Mouse (Mus musculus) kidney, adult 9 months (tissue): ENCODE results near the gene Pald1.

Experiments used
- DNase-seq: peaks from one replicate; pipeline ENCODE4 v3.0.0; 2022

The Pald1 gene

DNA sequence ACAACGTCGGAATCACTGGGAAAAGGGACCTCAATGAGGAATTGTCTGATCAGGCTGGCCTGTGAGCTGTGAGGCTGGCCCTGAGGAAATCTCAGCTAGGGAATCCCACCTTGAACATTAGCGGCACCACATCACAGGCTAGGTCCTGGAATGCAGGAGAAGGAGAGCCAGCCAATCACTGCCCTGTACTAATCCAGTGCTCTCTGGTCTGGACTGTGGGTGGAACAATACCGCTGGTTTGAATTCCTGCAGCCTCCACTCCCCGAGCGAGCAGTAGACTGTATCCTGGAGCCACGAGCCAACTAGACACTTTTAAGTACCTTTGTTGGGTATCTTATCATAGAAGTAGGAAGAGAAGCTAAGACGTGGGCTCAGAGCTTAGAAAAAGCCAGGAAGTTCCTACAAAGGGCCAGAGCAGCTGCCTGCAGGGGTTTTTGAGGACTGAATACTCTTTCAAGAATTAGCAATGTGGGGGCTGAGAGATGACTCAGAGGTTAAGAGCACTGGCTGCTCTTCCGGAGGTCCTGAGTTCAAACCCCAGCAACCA lies 57.5 kb downstream of the Pald1 start:
- no peak for DNase-seq

DNA sequence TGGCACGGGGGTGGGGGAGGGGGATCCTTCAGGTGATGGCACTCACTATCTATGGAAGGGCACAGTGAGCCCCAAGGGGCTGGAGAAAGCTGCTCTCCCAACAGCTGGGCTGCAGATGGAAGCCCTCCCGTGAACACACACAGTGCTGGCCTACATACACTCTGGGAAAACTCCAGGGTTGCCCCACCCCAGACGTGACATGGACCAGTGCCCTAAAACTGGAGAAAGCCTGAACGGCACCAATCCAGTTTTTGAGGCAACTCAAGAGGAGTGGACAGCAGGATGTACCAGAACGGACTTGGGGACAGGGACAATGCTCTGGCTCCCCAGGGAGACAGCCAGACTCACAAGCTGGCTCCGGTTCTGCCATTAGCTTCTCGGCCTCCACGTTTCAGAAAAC lies 58.6 kb downstream of the Pald1 start:
- DNase-seq, result no peak

DNA sequence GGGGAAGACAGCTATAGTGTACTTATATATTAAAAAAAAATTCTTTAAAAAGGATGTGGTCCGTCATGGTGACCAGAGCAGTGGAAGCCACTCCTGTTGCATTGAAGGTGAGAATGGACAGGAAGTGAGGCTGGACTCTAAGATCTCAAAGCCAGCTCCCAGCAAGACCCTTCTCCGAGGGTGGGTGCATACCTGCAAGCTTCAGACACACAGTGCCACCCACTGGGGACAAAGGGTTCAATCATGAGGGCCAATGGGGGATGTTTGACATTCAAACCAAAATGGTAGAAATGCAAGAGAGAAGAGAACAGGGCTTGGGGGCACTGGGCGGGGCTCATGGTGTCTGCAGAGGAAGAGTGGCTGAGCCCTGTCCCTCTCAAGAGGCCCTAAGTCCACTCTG lies 64.8 kb downstream of the Pald1 start:
- DNase-seq, result no peak

DNA sequence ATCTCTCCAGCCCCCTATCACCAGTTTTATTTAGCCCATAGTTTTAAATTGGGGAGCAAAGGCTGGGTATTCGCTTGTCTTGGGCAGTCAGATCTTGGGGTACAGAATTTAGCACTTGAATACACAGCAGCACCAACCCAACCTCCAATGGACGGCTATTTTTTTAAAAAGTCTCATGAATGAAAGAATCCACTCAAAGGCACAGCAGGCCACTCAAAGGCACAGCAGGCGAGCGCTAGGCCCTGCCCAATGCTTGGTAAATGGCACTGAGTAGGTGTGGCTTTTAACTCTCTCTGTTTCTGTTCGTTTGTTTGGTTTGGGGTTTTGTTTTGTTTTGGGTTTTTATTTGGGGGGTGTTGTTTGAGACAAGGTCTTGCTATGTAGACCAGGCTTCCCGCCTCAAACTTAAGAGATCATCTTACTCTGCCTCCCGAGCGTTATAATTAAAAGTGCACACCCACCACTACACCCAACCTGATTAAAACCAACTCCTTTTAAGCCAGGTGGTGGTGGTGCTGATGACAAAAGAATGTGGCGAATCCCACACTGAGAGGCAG lies 67.9 kb downstream of the Pald1 start:
- DNase-seq, result no peak

DNA sequence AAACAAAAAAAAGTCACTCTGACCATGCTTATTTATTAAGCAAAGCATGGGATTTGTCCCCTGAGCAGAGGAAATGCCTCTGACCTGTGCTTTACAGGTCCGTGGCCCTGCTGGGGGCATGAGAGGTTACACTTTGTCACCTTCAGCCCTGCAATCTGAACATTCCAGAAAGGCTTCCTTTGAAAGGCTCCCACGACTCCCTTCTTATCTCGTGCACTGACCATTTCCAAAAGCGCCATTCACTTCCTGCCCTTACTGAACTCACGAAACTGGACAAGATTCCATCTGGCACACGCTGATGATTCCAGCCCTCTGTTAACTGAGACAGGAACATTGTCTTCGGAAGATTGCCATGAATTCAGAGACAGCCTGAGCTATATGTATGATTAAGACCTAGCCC lies 69.6 kb downstream of the Pald1 start:
- peak; percentile 29 for DNase-seq

DNA sequence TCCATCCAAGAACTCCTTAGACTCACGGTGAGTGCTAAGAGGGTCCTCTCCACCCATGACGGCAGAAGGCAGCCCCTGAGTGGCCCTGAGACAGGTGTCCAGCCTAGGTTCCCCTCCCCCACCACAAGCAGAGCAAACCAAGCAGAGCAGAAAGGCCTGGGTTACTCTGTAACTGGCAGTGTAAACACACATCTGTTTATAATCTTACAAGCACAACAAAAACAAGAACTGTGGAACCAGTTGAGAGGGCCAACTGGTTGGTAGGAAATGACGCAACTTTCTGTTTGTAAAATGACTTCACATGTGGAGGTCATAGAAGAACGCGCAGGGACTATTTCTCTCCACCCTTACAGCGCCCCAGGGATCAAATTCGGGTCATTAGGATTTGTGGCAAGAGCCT lies 70.6 kb downstream of the Pald1 start:
- DNase-seq, result peak; percentile 38

DNA sequence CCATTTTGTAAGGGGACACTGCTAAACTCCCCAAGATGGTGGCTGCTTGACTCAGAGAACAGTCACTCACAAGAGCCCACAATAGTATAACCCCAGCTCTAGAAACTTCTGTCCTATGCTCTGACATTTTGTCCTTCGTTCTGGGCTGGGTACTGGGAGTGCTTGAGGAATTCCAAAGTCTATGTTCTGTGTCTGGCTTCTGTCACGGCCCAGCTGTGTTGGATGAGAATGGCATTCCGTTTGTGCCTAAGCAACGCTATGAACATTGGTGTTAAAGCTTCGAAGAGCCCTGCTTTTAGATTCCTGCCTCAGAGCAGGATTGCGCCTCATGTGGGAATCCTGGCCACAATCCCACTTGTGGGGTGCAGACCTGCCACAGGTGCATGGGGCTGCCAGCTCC lies 71.2 kb downstream of the Pald1 start:
- DNase-seq, result peak; percentile 40

DNA sequence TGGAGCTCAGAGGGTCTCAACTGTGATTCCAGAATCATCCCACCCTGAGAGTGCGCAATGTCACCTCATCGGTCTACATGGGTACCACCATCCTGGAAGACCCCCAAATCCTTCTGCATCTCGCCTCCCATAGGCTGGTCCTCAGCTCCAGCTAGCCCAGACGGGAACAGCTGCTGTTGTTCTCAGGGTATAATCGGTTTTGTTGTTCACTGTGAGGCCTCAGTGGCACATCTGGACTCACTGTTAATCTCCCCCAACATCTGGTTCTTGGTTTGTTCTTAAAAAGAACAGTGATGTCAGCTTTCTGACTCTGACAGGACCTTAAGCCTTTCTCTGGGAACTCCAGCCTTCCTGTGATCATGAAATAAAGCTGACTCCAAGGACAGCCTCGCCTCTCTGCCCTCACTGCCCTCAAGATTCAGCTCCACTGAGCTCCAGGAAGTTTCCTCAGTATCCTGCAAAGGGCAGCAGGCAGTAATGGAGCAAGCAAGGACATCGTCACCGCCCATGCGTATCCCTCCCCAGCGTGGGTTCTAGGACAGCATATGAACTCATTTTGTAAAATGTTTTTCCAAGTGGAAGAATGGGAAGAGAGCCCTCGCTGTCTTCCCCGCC lies 74.5 kb downstream of the Pald1 start:
- DNase-seq, result peak; percentile 33

DNA sequence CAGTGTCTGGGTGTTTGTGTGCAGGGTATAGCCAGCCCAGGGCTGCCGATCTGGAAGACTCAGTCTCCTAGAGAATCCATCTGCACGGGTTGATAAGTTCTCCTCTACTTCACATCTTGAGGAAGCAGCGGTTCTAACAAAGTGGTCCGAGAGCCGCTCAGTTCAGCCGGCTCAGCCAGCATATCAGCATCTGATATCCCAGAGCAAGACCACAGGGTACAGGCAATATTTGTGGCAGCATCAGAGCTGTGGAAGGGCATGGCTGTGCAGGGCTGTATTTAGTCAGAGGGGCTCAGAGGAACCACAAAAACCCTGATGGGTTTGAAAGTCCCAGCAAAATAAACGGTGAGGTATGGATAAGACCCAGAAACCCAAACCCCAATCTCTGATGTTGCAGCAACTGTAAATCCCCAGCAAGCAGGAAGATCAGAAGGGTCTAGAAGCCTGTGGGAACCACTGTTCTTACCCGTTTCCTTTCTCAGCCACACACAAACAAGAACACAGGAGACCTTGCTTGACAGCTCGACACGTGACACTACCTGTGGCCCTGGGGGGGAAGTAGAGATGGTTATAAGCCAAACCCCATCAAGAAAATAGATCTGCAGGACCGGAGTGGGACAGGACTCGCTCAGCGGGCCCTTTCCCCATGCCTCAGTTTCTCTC lies 77.3 kb downstream of the Pald1 start:
- DNase-seq, result no peak

DNA sequence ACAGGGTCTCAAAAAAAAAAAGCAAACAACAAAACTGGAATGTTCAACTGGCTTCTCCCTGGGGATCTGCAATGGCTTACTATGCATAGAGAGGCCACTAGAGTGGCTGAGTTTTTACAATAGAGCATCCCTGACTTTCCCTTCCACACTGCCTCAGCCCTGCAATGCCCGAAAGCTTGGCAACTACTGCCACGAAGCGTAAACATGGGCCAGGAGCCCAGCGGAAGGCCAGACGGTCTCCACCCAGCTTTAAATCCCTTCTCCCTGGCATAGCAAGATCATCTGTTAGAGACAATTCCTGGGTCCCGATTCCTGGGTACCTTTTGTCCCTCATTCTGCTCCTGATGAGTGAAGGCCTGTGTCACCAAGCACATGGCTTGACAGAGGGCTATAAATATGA lies 79.3 kb downstream of the Pald1 start:
- no peak for DNase-seq

DNA sequence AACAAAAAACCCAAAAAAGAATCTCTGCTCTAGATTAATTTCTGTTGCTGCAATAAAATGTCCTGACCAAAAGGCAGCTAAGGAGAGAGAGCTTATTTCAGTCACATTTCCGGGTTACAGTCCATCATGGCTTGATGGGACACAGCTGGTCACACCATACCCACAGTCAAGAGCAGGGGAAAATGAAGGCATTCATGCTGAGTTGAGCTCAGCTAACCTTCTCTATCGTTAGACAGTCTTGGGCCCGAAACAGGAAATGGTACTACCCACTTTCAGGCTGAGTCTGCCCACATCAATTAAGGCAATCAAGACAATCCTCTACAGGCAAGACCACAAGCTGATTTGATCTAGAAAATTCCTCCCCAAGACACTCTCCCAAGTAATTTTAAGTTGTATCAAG lies 82.3 kb downstream of the Pald1 start:
- peak; percentile 33 for DNase-seq

DNA sequence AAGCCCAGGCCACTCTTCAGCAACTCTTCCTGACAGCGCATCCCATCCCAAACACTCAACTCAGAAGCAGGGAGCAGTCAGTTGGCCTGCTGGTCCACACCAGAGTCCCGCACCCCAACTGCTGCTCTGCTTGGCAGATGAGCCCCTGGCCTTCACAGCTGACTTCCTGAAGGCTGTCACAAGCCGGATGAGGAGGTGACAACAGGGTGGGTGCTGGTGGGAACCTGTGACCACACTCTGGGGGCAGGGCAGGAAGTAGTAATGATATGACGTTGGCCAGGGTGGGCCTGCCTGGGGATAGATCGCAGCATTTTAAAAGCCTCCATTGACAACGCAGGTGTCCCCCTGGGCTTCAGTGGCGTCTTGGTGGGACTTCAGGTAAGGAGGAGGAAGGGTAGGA lies 85.9 kb downstream of the Pald1 start, which contains the start of gene Prf1:
Prf1 (plus strand) TSS at position 357 of the 400 bp plus-strand sequence.
- DNase-seq, result no peak

DNA sequence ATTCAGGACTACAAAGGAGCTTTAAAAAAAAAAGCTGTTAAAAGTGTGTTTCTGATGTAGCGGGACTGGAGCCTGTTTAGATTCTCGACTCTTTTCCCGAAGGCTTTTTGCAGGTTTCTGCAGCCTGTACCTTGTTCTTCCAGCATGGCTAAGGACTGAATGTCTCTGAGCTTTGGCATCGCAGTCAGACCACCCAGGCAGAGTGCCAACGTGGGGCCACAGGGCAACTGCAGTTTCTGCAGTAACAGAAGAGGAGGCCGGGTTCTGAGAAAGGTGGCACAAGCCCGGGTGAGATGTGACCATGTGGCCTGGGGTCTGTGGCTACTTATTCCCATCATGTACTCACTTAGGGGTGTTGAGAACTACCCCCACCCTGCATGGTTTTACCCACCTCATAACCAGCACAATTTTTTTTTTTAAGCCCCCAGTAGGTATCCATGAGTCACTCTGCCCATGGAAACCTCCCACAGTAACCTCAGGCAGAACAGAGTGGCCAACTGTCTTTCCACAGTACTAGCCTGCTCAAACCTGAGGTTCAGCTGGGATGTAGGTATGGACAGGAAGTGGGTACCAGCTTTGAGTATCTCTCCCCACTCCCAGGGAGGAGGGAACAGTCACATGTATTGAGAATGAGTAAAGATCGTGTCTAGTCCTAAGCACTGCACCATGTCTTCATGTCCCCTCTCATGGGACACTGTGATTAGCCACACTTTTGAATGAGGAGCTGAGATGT lies 86.5 kb downstream of the Pald1 start:
- DNase-seq, result no peak

DNA sequence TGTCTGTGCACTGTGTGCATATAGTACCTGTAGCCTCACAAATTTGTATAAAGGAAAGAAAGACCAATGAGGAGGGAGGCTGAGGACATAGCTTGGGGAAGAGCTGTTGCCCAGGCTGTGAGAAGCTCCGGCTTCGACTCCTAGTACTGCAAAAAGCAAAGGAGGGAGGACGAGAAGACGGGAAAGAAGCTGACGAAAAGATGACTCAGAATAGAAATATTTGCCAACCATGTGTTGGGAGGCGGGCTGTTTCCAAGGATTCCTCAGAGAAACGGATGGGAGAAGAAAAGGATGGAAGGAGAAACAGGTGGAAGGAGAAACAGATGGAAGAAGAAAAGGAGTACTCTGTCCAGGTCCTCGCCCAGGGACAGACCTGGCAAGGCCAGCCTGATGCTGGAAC lies 89.1 kb downstream of the Pald1 start:
- no peak for DNase-seq

DNA sequence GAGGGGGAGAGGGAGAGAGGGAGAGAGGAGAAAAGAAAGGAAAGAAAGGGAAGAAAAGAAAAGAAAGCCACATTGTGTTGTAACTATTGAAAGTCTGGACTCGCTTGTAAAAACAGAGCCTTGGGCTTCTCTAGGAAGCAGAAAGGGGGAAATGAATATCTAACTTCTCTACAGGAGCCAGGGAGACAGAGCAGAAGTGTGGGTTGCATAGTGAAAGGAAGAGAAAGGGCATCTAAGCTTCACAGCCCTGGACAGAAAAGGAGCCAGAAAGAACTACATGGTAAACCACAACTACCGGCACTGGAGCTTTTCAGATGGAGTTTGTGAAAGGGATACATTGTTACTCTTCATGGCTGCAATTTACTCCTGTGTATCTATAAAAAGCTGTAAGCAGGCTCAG lies 92.9 kb downstream of the Pald1 start:
- no peak for DNase-seq

DNA sequence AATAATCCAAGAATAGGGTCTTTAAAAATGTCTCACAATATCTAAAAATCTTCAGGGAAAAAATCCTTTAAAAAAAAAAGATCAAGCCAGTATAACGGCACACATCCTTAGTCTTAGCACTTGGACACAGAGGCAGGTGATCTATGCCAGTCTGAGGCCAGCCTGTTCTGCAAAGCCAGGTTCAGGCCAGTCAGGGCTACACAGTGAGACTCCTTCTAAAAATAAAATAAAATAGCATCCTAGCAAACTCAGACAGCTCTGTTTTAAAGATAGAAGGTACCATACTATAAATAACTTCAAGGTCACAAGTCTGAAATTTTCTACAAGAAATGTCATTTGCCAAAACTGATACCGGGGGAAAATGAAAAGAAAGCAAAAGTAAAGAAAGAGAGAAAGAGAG lies 93.3 kb downstream of the Pald1 start:
- DNase-seq, result no peak

DNA sequence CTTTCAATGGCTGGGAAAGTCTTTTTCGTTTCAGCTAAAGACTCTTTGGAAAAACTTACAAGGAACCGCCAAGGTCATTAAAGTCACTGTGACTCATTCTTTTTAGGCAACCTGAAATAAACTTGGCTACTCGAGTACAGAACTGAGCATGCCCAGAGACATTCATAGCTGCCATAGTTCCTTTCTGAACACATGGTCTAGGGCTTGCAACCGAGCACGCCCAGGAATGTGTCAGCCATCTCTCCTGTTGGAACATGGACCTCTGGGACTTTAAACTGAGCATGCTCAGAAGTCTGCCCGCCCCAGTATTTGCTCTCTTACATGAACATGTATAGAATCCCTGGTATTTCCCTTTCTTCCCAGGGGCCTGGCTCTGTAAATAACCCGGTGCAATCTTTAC lies 97.1 kb downstream of the Pald1 start:
- no peak for DNase-seq

DNA sequence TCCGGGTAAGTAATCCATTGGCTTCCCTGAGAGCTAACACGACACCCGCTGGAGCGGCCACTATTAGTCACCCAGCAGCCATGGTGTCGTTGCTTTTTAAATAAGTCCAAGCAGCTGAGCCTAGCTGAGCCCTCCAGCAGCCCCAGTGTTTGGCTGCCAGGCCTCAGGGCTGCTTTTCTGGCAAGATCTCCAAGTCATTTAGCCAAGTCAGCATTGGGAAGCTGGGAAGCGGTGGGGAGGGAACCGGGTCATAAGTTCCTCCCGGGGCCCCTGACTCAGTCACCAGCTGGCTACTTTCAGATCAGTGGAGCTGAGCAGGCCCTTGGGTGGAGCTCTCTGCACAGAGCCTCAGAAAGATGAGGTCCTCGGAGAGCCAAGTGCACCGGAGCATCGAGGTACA lies 98.1 kb downstream of the Pald1 start:
- DNase-seq, result peak; percentile 47

DNA sequence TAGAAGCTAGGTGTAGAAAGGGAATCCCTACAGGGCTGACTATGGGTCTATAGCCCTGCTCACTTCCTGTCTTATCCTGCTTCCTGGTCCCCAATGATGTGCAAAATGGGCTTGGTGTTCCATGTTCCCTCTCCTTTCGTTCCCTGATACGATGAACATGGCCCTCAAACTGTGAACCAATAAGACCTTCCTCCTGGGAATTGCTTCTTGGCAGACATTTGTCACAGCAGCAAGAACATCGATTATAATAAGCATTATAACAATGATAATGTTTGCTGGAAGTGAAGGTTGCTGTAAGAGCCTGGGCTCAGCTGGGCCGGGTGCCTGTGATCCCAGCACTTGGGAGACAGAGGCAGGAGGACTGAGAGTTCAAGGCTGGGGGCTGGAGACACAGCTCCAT lies 99.0 kb downstream of the Pald1 start:
- DNase-seq, result no peak

DNA sequence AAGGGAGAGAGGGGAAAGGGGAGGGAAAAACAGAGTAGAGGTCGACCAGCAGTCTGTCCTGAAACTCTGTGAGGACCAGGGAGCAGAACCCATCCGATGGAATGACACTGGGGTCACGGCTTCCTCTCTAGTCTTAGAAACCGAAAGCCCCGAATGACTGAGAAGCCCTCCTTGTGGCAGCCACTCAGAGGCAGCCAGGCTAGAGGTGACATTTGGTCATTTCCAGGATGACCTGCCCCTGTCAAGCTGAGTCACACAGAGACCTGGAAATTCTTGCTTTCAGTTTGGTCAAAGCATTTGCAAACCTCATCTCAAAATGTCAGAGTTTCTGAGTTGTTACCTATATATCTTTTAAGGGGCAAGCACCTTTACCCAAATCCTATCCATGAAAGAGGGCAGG lies 102.2 kb downstream of the Pald1 start:
- peak; percentile 15 for DNase-seq

DNA sequence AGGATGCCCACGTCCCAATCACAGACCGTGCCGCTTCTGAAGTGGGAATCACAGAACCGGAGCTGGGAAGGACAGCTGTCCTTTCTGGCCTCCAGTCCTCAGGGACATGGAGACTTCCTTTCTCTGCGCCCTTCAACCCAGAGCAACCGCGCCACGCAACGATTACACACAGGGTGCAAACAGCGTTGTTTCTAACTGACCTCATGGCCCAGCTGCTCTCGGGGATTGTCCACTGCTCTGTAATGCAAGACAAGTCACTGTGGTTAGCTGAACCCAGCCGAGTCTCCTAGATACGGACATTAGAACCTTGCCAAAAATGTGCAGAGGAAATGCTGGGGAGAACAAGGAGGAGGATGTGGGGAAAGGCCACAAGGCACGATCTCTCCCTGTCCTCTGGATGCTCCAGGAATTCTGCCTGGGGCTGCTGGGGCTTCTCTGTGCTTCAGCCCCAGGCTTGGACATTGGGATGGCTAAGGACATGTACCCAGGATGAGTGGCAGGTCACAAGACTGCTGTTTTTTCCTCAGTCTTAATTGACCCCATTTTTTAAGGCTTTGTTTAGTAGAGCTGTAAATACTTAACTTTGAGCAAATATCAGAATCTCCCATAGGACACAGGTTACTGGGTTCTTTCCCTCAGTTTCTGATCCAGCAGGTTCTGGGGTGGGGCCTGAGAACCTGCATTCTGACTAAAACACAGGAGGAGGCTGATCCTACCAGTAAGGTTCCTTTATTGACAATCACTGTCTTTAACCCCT lies 105.2 kb downstream of the Pald1 start:
- DNase-seq, result peak; percentile 69

DNA sequence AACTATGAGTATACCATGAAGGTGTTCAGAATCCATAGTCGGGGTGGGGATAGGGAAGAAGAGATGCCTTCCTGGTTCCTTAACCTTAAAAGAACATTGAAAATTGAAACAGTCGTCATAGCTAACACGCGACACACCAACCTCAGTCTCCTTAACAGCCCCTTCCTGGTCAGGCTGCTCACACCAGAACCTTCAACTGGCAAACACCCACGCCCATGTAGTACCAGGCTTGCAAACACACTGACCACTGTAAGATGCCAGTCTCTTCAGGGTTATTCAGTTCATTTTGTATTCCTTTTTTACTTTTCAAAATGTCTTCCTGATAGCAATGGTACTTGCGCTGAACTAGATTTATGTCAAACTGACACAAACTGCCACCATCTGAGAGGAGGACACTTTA lies 106.3 kb downstream of the Pald1 start:
- no peak for DNase-seq

DNA sequence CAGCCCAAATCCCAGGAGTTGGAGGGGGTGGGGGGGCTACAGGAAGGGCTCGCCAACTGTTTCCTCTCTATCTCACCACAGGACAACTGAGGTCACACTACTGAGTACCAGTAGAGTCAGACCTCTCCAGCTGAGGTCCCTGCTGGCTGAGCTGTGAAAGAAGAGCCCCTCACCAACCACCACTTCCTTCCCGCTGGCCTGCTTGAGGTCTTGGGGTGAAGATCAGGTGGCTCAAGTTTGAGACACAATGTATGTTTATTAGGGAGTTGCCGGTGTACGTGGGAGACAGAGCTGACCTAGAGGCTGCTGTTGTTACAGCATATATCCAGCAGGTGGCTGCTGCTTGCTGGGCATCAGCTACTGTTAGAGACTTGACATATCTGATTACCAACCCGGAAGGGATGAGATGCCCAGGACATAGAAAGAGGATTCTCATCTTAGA lies 107.6 kb downstream of the Pald1 start:
- DNase-seq, result peak; percentile 39
